Mouse (Mus musculus) liver, embryonic 13.5 days (tissue): Measurements from ENCODE around the gene Serpinb9b. TPM values are rescaled to one million over a fixed set of nuclear protein-coding genes. Genes with fewer than 3 reads are reported as not detected.
A peak's percentile ranks its signal among the peaks of the same experiment; 100 is the strongest.

ENCODE experiments used
- ATAC-seq: fragments of 200-750 bp; cut with Nextera tagmentation; 2 replicates; pipeline ENCODE4 v1.8.0; 2017; ENCODE audit warnings: low read depth, mild to moderate bottlenecking, moderate number of reproducible peaks, moderate library complexity
- DNase-seq: peaks from one replicate; pipeline ENCODE4 v3.0.0; 2022
- H3K27ac ChIP-seq: fragments of 300-500 bp; sonication (generic); 2 replicates; pipeline ENCODE4 v1.5.1; 2015; ENCODE audit warnings: moderate library complexity, mild to moderate bottlenecking, inconsistent platforms
- H3K27me3 ChIP-seq: fragments of 300-500 bp; sonication (generic); 2 replicates; pipeline ENCODE4 v1.6.1; 2015; ENCODE audit warnings: mild to moderate bottlenecking, inconsistent platforms
- H3K36me3 ChIP-seq: fragments of 300-500 bp; sonication (generic); 2 replicates; pipeline ENCODE4 v1.6.1; 2015; ENCODE audit warnings: mild to moderate bottlenecking, inconsistent platforms
- H3K4me1 ChIP-seq: fragments of 300-500 bp; sonication (generic); replicated peaks from 2 replicates; pipeline ENCODE4 v1.6.1; 2015; ENCODE audit warnings: inconsistent platforms
- H3K4me2 ChIP-seq: fragments of 300-500 bp; sonication (generic); 2 replicates; pipeline ENCODE4 v1.6.1; 2015; ENCODE audit warnings: inconsistent platforms, mild to moderate bottlenecking, moderate library complexity
- H3K4me3 ChIP-seq: fragments of 300-500 bp; sonication (generic); replicated peaks from 2 replicates; pipeline ENCODE4 v1.5.1; 2015; ENCODE audit warnings: mild to moderate bottlenecking, inconsistent platforms
- H3K9ac ChIP-seq: fragments of 300-500 bp; sonication (generic); 2 replicates; pipeline ENCODE4 v1.6.1; 2015; ENCODE audit warnings: mild to moderate bottlenecking, inconsistent platforms
- H3K9me3 ChIP-seq: fragments of 300-500 bp; sonication (generic); replicated peaks from 2 replicates; pipeline ENCODE4 v1.6.1; 2016; ENCODE audit warnings: inconsistent platforms
- WGBS: fragments of 180-500 bp; shearing (Covaris S2); methylation state at CpG from one replicate; pipeline ENCODE4 v1.1.7; 2015; ENCODE audit not compliant: insufficient replicate concordance; 5-methylcytosine and 5-hydroxymethylcytosine counted together
- polyA plus RNA-seq: library from polyadenylated mRNA; unstranded; fragments of >200 nt; fragmentation: Nextera tagmentation; extraction: Ambion mirVana; gene quantifications from 2 replicates; pipeline ENCODE4 v1.2.1, GENCODE M21; 2015

Serpinb9b gene
- polyA plus RNA-seq, 1 experiment from 2014 or later = not detected

DNA sequence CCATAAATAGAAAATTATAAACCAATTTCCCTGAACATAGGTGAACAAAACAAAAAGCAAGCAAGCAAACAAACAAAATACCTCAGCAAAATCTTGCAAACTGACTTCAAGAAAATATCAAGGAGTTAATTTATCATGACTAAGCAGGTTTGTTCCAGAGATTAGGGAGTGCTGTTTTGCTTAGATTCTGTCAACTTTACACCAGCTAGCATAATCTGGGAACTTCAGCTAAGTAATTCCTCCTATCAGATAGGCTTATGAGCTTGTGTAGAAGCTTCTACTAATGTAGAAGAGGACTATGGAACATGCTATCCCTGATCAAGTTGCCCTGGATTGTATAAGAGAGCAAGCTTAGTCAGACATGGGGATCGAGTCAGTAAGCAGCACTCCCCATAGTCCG lies 20.0 kb downstream of the Serpinb9b start:
- H3K36me3 ChIP-seq = no peaks in the 10 kb centered on the region
- 62% methylated on average over 2 of the region's 2 CpGs for WGBS
- no peak overlapping the region for H3K27ac ChIP-seq
- DNase-seq = no peak
- no peak overlapping the region for H3K9ac ChIP-seq
- H3K4me3 ChIP-seq = no peak overlapping the region
- ATAC-seq = peak; percentile 75
- peaks cover 8% of the 10 kb centered on the region for H3K4me1 ChIP-seq
- H3K9me3 ChIP-seq = no peaks in the 10 kb centered on the region
- H3K27me3 ChIP-seq = no peaks in the 10 kb centered on the region
- H3K4me2 ChIP-seq = no peak overlapping the region

DNA sequence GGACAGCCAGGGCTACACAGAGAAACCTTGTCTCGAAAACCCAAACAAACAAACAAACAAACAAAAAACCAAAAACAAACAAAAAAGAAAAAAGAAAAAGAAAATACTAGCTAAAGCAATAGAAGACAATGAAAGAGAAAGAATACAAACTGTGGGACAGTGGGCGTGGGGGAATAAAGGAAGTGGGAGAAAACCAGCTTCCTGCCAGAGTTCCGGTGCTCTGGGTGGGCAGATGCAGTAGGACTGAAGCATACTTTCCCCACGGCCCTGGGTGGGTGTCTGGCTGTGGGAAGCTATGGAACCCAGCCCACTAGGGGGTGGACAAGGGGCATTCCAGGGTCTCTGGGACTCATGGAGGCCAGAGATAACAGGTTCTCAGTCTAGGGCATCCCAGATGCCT lies 21.0 kb downstream of the Serpinb9b start:
- no peak overlapping the region for H3K9ac ChIP-seq
- ATAC-seq (no peak), DNase-seq (no peak)
- WGBS = 37% methylated on average over 4 of the region's 4 CpGs
- no peak overlapping the region for H3K27ac ChIP-seq
- H3K4me2 ChIP-seq = no peak overlapping the region
- peaks cover 8% of the 10 kb centered on the region for H3K4me1 ChIP-seq
- H3K27me3 ChIP-seq = no peaks in the 10 kb centered on the region
- no peaks in the 10 kb centered on the region for H3K36me3 ChIP-seq
- H3K4me3 ChIP-seq = no peak overlapping the region
- H3K9me3 ChIP-seq = no peaks in the 10 kb centered on the region

DNA sequence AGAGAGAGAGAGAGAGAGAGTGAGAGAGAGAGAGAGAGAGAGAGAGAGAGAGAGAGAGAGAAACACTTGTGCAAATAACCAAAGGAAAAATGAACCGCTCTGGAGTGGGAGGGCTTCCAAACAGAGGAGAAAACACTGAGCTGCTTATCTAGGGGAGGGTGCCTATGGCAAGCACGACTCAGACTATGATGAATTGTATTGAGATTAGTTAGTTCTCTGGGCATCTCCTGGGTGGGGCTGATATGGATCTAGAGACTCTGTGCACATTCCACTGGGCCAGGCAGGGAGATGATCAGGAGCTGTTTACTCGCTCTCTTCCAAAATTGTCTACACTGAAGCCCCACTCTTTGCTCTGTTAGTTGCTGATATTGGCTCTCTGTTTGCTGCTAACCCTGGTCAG lies 24.5 kb downstream of the Serpinb9b start:
- WGBS = 40% methylated on average over 3 of the region's 3 CpGs
- no peak for DNase-seq
- Histone ChIP-seq H3K4me3 (no peak overlapping the region), H3K4me1 (peaks cover 8% of the 10 kb centered on the region), H3K27ac (no peak overlapping the region), H3K27me3 (no peaks in the 10 kb centered on the region), H3K9ac (no peak overlapping the region), H3K4me2 (no peak overlapping the region), H3K36me3 (no peaks in the 10 kb centered on the region), H3K9me3 (no peaks in the 10 kb centered on the region)
- ATAC-seq = no peak

DNA sequence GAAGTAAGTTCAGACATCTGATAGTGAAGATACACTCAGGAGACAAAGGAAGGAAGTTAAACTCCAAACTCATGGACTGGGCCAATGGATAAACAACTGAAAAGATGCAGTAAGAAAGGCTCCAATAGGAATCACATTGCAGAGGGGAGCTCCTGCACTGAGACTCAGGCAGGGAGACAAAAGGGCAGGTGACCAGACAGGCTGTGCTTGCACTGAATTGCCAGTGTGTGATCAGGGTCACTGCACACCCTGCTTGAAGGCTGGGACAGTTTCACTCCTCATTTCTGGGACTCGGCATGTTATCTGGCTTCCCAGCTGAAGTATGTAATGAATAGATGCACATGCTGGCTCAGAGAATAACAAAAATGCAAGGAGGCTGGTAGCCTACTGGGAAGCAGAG lies 35.8 kb downstream of the Serpinb9b start:
- DNase-seq = no peak
- Histone ChIP-seq H3K9me3 (no peaks in the 10 kb centered on the region), H3K27ac (no peak overlapping the region), H3K36me3 (no peaks in the 10 kb centered on the region), H3K4me3 (no peak overlapping the region), H3K4me2 (no peak overlapping the region), H3K27me3 (no peaks in the 10 kb centered on the region), H3K4me1 (no peaks in the 10 kb centered on the region), H3K9ac (no peak overlapping the region)
- 59% methylated on average over 1 of the region's 1 CpGs for WGBS
- ATAC-seq = no peak

DNA sequence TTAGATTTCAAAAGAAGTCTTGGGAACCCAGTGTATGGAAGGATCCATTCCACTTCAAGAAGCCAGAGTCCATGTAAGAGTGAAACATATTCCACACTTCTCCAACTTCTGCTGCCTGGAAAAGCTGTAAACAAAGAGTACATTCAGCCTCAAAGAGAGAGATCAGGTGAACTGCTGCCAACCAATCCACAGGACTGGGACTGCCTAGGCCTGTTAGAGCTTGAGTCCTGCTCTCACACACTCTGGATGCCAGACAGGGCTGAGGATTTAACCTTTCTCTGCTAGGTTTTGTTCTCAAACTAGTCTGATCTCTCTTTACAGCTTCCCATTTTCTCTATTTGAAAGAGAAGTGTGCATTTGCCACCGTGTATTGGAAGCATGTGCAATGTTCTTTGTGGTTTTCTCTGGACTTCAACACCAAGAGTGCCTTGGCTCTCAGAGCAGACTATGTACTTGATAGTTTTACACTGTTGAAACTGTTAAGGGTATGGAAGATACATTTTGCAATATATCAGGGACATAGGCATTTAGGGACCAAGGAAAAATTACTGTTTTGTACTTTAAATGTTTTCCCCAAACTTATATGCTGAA lies 40.3 kb downstream of the Serpinb9b start:
- WGBS = 24% methylated on average over 1 of the region's 1 CpGs
- H3K27ac ChIP-seq = no peak overlapping the region
- no peak for DNase-seq
- H3K27me3 ChIP-seq = no peaks in the 10 kb centered on the region
- H3K9ac ChIP-seq = no peak overlapping the region
- no peak overlapping the region for H3K4me2 ChIP-seq
- no peaks in the 10 kb centered on the region for H3K4me1 ChIP-seq
- H3K36me3 ChIP-seq = no peaks in the 10 kb centered on the region
- H3K9me3 ChIP-seq = no peaks in the 10 kb centered on the region
- no peak overlapping the region for H3K4me3 ChIP-seq
- ATAC-seq = no peak

DNA sequence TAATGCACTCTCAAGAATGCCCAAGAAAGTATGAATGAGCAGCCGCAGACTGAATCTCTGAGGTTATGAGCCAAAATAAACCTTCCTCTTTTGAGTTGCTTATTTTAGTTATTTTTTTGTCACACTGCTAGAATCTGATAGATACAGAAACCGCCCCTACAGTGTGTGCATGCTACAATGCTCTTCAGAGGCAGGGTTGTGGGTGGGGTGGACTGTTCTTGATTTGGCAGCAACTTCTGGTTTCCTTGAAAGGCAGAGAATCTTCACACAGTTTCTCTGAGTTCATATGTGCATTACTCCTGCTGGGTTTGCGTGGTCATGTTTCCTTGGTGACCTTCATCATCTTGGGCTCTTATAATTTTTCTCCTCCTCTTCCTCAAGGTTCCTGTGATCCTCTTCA lies 40.9 kb downstream of the Serpinb9b start:
- WGBS = 59% methylated on average over 3 of the region's 3 CpGs
- H3K9ac ChIP-seq = no peak overlapping the region
- H3K4me1 ChIP-seq = no peaks in the 10 kb centered on the region
- no peak for ATAC-seq
- H3K27me3 ChIP-seq = no peaks in the 10 kb centered on the region
- no peak overlapping the region for H3K4me3 ChIP-seq
- H3K4me2 ChIP-seq = no peak overlapping the region
- no peak overlapping the region for H3K27ac ChIP-seq
- H3K9me3 ChIP-seq = no peaks in the 10 kb centered on the region
- DNase-seq = no peak
- no peaks in the 10 kb centered on the region for H3K36me3 ChIP-seq

DNA sequence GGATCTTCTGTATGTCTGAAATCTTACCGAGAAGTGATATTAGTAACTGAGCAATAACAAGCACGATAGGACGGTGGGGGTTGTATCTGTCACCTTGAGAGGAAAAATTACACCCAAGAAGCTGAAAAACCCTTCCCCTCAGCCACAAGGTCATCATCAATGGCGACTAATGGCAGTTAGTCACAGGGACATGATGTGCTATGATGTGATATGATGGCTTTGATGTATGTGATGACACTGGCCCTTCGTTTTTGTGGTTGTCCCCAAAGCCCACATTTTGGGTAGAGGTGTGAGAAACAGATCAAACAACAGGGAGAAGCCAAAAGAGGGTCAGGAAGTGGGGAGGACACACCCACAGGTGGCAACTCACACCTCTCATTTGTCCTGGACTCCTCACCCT lies 44.6 kb downstream of the Serpinb9b start:
- Histone ChIP-seq H3K9ac (no peak overlapping the region), H3K4me3 (no peak overlapping the region), H3K36me3 (no peaks in the 10 kb centered on the region), H3K4me1 (no peaks in the 10 kb centered on the region), H3K4me2 (no peak overlapping the region), H3K9me3 (no peaks in the 10 kb centered on the region), H3K27ac (no peak overlapping the region), H3K27me3 (no peaks in the 10 kb centered on the region; the same call in 1 of the 2 replicates)
- WGBS = 50% methylated on average over 5 of the region's 5 CpGs
- no peak for DNase-seq
- ATAC-seq = no peak

DNA sequence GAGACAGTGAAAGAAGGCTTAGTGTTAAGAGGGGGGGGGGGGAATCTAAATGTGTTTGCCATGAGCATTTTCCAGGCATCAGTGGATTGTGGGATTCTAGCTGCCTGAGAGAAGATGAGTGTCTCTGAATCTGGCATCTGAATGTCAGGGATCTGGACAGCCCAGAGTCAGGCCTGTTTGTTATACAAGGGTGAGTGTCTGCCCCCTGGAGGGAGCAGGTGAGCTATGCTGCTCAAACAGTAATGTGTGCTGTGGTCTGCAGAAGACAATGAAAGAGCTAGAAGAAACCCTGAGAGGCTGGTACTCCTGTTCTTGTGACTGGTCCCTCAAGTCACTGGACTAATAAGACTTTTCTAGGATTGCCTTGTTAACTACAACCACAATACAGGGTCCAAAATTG lies 46.8 kb downstream of the Serpinb9b start:
- ATAC-seq (peak; percentile 71; the same call in 1 of the 2 replicates), DNase-seq (peak; percentile 10)
- Histone ChIP-seq H3K4me2 (no peak overlapping the region), H3K9me3 (no peaks in the 10 kb centered on the region), H3K27ac (no peak overlapping the region), H3K36me3 (no peaks in the 10 kb centered on the region), H3K4me3 (no peak overlapping the region), H3K27me3 (no peaks in the 10 kb centered on the region; the same call in 1 of the 2 replicates), H3K9ac (no peak overlapping the region), H3K4me1 (no peaks in the 10 kb centered on the region)

DNA sequence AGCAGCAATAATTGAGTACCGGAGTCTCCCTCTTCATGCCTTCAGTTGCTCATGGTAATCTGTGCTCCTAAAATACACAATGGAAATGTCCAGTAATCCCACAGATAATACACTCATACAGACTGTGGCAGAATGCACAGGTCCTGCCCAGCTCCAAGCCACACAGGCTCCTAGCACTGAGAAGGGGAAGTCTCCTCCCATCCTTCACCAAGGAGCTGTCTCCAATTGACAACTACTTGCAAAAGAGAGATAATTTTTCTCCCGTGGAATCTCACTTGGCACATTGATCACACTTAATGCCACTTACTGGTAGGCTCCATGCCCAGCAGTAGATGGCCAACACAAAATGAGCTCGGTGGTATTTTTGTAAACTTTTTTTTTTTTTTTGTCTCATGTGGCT lies 49.0 kb downstream of the Serpinb9b start:
- Histone ChIP-seq H3K27ac (no peak overlapping the region), H3K4me3 (no peak overlapping the region), H3K9me3 (no peaks in the 10 kb centered on the region), H3K27me3 (no peaks in the 10 kb centered on the region; the same call in 1 of the 2 replicates), H3K4me2 (no peak overlapping the region), H3K36me3 (no peaks in the 10 kb centered on the region), H3K9ac (no peak overlapping the region), H3K4me1 (no peaks in the 10 kb centered on the region)
- DNase-seq (no peak), ATAC-seq (no peak)
- 35% methylated on average over 3 of the region's 3 CpGs for WGBS

DNA sequence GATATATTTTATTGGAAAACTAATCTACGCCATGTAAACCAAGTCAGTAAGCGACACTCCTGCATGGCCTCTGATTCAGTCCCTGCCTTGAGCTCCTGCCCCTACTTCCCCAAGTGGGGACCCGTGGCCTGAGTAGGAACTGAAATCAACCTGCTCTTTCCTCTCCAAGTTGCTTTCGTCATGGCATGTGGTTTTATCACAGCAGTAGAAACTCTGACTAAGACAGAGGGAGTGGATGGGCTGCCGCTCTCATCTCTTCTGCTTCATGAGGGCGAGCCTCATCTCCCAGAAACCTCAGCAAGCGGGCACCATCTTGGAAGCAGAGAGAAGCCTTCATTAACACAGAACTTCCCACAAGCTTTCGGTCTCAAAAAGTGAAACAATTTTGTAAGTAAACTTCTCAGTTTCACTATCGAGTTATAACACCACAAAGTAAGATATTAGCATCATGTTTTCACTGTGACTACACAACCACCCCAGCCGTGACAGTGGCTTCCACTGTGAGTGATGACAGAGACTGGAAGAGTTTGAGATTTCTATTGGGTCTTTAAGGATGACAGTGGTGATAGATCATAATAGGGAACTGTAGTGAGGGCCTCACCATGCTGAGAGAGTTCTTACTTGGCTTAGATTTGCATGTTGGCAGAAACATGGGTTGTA lies 49.9 kb downstream of the Serpinb9b start:
- Histone ChIP-seq H3K9me3 (no peaks in the 10 kb centered on the region), H3K4me3 (no peak overlapping the region), H3K27me3 (no peaks in the 10 kb centered on the region; the same call in 1 of the 2 replicates), H3K9ac (no peak overlapping the region), H3K4me2 (no peak overlapping the region), H3K27ac (no peak overlapping the region), H3K4me1 (no peaks in the 10 kb centered on the region), H3K36me3 (no peaks in the 10 kb centered on the region)
- no peak for DNase-seq
- 56% methylated on average over 10 of the region's 10 CpGs for WGBS
- no peak for ATAC-seq

DNA sequence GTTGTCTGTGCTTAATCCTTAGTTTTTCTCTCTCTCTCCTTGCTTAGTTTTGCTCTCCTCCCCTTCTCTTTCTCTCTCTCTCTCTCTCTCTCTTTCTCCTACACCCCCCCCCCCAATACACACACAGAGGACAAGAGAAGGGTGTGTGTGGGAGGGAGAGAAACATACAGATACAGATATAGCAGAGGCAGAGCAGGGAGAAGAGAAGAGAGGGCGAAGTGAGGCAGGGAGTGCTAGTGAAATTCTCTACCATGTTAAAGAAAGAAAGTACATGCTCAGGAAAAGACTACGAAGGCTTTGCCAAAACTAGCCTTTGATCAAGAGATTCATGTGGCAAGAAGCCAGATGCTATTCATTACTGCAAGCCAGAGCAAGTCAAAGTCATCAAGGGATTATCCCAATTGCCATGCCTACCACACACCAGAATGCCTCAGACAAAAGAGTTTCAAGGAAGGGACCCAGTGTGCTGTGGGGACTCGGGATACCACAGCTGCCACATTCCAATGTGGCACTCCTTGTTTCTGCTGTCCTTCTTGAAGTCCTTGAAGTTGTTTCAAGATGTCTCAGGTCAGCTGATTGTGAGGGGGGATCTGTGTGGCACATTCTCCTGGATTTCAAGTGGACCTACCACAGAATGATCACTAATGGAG lies 51.0 kb downstream of the Serpinb9b start, which contains the start of gene Serpinb1b:
Gene Serpinb1b, plus strand, starts transcription at position 520 of the 650 bp plus-strand sequence.
- Histone ChIP-seq H3K36me3 (no peaks in the 10 kb centered on the region), H3K9me3 (no peaks in the 10 kb centered on the region), H3K27ac (no peak within 1 kb of the TSS), H3K4me2 (no peak within 1 kb of the TSS), H3K4me3 (no peak within 1 kb of the TSS), H3K4me1 (no peaks in the 10 kb centered on the region), H3K9ac (no peak within 1 kb of the TSS), H3K27me3 (no peaks in the 10 kb centered on the region; the same call in 1 of the 2 replicates)
- no peak for DNase-seq
- ATAC-seq = no peak
- 45% methylated on average over 3 of the region's 3 CpGs for WGBS

DNA sequence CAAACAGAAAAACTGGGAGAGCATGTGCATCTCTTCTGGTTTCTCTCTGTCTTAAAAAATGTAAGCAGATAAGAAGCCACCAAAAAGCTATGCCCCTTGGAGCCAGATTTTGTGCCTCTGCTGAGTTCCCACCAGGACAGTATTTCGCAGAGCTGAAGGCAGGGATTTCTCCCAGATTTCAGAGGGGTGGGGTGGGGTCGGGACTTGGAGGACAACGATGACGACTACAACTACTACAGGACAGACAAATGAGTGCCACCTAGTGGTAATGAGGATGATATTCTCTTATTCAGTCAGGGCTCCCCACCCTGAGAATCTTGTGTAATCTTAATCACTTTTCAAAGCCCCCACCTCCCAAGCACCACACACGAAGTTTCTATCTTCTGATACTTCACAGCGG lies 52.2 kb downstream of the Serpinb9b start:
- Histone ChIP-seq H3K9me3 (no peaks in the 10 kb centered on the region), H3K36me3 (no peaks in the 10 kb centered on the region), H3K27me3 (no peaks in the 10 kb centered on the region; the same call in 1 of the 2 replicates), H3K4me3 (no peak overlapping the region), H3K4me2 (no peak overlapping the region), H3K4me1 (no peaks in the 10 kb centered on the region), H3K9ac (no peak overlapping the region), H3K27ac (no peak overlapping the region)
- ATAC-seq = no peak
- DNase-seq = no peak
- WGBS = 13% methylated on average over 6 of the region's 6 CpGs
